Mouse (Mus musculus): ENCODE results near the gene Art5.

Gene Art5

DNA sequence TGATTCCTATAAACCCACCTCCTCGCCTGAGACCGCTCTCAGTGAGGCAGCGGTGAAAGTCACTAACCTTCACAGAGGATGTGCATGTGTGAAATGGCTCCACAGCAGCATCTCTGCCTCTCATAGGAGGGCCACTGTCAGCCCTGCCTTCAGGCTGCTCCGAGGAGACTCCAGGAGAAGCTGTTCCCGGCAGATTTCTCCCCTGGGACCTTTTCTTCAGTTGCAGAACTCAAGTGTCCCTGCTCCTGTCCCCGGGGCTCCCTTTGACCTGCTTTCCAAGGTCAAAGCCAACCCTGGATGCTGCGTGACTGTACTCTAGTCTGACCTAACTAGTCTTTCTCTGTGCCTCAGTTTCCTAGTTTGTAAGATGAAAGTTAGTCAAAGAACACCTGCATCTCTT lies at the start of gene Art5:
Art5 (minus strand) TSS at position 319 of the 400 bp plus-strand sequence.
- DNase-seq (ENCODE audit: low spot score in 2 of 2): no peak

DNA sequence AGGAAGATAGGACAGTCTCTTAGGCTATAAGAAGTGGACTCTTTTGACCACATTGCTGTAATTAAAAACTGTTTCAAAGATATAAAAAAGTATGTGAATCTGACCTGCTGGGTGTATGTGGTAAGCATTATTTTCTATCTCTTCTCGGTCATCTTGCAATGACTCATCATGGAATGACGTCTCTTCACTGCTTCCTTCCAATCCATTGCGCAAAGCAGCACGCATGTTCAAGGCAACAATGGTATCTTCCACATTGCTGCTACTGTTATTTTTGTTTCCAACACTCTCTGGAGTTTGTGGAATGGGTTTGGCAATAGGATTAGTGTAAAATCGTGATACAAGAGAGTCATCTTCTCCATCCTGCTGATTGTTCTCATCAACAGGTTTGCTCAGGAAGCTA lies 44.4 kb upstream of the Art5 start:
- no peak for DNase-seq (ENCODE audit: low spot score in 2 of 2)

DNA sequence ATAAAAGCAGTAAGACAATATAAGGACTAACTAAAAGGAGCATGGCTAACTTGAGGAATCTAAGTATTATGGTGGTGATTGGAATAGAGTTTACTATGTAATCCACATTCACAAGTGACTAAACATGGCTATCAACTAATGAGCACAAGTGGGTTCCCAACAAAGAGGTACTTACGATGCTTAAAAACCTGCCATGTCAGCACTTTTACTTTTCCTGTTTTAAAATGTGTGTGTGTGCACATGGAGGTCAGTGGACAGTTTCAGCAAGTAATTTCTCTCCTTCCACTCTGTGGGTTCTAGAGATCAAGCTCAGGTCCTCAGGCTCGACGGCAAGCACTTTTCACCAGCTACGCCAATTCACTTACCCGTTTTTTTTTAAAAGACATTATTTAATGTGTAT lies 28.6 kb upstream of the Art5 start:
- DNase-seq (ENCODE audit: low spot score in 2 of 2): no peak

DNA sequence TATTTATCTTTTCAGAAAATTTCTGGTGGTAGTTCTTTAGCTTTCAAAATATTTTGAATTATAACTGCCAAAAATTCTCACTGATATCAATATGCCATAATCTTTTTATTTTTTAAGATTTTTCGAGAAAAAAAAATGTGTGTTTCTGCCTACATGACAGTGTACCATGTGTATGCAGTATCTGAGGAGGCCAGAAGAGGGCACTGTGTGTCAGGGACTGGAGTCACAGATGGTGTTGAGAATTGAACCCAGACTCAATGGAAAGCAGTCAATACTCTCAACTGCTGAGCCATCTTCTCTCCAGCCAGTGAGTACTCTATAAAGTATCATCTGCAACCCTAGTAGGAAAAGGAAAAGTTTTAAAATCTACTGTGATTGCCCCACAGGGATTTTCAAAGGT lies 28.2 kb upstream of the Art5 start:
- peak; percentile 24 to 43 for DNase-seq (ENCODE audit: low spot score in 2 of 2)

DNA sequence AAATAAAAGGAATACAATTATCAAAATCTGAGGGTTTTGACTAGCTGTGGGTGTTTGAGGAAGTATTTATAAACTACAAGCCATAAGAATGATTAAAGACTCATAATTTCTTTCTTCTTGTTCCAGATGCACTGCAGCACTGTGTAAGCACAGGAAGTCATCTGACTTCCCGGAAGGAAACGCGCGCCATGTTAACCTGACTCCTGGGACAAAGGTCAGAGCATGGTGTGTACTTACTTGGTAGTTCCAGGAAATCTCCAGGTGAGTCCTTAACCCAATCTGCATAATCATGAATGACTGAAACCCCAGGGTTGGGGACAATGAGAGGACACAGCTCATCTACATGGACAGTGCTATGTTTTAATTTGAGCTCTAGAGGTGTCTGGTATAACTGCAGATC lies 23.1 kb upstream of the Art5 start:
- DNase-seq (ENCODE audit: low spot score in 2 of 2): no peak

DNA sequence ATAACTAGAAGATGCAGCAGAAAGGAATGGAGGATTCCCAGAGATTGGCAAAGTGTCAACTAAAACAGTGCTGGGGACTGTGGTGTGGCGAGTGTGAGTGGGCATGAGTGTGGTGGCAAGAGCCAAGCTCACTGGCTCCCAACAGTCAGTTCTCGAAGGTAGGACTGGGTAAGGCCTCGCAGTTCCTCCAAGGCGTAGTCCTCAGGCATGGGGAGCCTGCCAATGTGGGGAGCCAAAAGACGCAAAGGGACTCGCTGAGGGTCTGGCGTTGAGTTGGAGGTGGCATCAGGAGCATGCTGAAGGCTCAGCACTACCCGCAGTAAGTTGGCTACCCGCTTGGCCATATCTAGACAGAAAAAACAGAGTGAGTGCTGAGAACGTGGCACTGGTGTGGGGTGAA lies 11.0 kb upstream of the Art5 start:
- DNase-seq (ENCODE audit: low spot score in 2 of 2): no peak

DNA sequence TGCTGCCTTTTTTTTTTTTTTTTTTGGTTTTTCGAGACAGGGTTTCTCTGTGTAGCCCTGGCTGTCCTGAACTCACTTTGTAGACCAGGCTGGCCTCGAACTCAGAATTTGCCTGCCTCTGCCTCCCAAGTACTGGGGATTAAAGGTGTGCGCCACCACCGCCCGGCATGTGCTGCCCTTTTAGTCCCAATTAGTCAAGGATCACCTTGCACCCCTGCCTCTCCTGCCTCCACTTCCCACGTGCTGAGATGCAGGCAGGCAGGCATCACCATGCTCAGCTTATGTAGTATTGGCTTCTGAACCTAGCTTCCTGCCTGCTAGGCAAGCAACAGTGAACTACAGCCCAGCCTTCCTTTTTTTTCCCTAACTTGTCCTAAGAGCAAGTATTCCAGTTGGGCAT lies 8.1 kb upstream of the Art5 start:
- no peak for DNase-seq (ENCODE audit: low spot score in 2 of 2)

DNA sequence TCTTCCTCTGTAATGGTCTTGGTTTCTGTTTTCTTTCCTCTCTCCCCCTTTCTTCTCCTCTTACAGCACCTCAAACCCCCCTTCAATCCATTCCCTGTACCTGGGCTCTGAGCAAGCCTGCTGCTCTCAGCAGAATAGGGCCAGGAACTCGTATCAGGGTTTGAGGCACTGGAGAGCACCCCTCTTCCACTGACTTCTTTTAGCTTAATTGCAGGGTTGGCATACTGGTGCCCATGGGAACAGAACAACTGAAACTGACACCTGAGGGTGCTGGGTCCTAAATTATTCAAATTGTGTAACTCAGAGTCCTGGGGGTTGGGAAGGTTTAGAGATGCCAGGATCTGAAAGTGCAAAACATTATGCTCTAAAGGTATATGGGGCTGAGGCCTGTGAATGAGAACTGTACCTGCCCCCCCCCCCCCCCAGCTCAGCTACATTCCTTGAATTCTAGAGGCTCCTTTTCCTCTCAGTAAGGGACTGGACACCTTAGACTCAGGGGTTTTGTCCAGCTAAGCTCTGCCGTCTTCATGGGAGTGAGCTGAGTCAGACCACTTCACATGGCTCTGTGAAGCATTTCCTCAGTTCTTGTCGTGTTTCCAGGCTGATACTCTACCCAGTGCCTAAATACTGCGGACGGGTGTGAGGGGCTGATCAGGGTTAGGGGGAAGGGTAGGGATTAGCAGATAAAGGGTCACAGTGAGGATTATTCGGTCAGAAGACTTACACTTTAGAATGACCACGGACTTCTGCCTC lies 7.5 kb upstream of the Art5 start, which contains the start of gene Chrna10:
Chrna10 (minus strand) TSS at position 250 of the 753 bp plus-strand sequence.
- DNase-seq (ENCODE audit: low spot score in 2 of 2): no peak

DNA sequence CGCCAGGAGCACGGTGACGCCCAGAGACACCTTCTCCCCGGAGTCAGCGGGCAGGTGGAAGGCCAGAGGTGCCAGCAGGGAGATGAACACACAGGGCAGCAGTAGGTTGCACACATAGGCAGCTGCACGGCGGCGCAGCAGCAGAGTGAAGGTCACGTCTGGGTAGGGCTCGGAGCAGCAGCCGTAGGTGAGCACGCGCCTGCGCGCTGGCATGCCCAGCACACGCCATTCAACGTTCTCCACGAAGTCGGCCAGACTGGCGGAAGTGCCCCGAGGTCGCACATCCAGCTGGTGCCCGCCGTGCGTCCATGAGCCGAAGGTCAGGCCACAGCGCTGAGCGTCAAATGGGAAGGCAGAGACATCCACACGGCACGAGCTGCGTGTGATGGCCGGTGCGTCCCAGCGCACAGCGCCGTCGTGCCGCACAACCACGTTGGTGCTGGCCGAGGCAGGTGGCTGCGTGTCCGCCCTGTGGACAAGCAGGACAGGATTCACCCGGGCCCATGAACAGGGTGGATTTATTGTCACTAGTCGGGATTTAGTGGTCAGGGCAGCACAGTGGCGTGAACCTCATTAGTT lies 4.0 kb upstream of the Art5 start:
- DNase-seq (ENCODE audit: low spot score in 2 of 2): no peak

DNA sequence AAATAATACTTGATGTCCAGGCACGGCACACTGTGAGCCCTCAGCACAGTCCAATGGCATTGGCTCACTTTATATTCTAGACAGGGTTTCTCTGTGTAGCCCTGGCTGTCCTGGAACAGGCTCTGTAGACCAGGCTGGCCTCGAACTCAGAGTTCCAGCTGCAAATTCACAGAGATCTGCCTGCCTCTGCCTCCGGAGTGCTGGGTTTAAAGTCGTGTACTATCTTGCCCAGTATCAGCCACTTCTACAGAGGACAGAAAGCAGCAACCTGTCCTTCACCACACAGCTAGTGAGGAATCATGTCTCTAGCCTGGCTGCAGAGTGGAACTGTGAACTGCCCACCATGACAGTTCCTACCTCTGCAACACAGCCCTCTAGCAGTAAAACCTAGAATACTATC lies 457 bp upstream of the Art5 start:
- DNase-seq (ENCODE audit: low spot score in 2 of 2): no peak

DNA sequence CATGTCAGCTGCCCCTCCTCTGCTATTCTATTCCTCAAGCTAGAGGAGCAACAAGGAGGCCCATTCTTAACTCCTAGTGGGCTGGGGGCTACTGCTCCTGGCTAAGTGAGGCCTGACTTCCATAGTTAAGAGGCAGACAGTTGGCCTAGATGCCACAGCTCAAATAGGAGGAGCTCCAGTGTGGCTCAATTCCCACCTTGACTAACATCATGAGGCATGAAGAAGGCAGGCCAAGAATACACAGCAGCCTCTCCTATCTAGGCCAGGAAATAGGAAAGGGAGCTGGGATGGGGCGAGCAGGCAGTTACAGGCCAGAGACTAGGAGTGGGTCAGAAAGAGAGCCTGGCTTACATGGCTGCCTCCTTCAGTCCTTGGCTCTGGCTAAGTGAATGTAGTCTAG lies 1.1 kb downstream of the Art5 start:
- DNase-seq (ENCODE audit: low spot score in 2 of 2): no peak

DNA sequence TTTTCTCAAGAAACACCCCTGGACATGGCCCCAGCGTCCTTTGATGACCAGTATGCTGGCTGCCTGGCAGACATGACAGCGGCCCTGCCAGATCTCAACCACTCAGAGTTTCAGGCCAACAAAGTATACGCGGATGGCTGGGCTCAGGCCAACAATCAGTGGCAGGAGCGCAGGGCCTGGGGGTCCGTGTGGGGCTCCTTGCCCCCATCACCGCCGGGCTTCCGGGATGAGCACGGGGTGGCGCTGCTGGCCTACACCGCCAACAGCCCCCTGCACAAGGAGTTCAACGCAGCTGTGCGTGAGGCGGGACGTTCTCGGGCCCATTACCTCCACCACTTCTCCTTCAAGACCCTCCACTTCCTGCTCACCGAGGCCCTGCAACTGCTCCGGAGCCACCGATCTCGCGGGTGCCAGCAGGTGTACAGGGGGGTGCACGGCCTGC lies 2.6 kb downstream of the Art5 start:
- no peak for DNase-seq (ENCODE audit: low spot score in 2 of 2)

DNA sequence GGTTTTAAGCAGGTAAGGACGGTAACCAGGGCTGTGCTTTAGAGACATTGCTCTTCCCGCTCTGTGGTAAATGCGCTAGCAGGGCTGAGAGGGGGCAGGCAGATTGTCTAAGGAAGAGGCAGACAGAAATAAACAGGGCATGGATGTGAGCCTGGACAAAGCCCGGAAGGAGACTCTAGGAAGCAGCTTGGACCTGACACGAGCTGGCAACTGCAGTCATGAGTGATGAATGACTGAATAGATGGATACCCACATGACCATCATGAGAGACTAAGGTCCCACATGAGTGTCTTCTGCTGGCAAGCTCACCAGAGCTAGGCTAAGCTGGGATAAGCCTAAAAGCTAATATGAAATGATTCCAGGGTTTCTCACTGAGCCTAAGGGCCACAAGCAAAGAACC lies 5.2 kb downstream of the Art5 start:
- DNase-seq (ENCODE audit: low spot score in 2 of 2): no peak

DNA sequence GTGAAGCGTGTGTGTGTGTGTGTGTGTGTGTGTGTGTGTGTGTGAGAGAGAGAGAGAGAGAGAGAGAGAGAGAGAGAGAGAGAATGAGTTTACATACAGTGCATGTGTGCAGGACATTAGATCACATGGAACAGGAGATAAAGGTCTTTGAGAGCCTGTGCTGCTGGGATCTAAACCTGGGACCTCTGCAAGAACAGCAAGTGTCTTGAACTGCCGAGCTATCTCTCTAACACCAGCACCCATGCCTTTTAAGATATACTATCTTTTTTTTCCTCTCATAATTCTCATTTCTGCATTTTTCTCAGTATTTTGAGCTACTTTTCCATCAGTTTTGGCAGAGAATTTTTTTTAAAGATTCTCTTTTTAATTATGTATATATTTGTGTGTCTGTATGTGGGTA lies 5.7 kb downstream of the Art5 start:
- no peak for DNase-seq (ENCODE audit: low spot score in 2 of 2)

DNA sequence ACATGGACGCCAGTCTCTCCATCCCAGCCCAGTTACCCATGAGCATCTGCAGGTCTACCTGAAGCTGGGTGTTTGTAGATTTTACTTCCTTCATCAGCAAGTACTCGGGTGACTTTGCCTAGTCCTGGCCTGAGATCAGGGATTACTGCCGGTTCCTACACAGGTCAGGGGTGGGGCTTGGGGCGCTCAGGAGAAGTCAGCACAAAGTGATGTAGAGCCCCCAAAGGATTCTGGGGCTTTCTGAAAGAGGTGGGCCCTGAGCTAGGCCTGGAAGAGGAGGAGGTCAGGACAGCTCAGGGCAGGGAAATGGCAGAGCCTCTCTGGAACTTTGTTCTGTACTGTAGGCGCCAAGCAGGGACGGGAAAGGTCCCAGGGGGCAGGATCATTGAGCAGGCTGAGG lies 6.6 kb downstream of the Art5 start:
- no peak for DNase-seq (ENCODE audit: low spot score in 2 of 2)

DNA sequence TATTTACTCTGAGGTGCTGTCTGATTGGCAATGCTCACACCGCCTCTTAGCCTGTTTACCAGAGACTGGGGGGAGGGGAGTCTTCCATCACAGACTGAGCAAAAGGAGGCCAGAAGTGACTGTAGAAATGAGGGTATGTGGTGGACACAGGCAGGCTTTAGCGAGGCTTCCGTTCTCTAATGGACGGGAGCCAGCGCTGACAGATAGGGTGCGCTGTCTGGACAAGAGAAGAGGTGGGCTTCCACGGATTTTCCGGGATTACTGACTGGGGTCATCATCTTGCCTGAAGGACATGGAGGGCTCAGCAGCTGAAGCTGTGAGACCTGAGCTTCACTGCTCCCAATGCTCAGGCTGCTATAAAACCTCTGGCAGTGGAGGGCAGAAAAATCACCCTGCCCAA lies 7.0 kb downstream of the Art5 start:
- DNase-seq (ENCODE audit: low spot score in 2 of 2): no peak

DNA sequence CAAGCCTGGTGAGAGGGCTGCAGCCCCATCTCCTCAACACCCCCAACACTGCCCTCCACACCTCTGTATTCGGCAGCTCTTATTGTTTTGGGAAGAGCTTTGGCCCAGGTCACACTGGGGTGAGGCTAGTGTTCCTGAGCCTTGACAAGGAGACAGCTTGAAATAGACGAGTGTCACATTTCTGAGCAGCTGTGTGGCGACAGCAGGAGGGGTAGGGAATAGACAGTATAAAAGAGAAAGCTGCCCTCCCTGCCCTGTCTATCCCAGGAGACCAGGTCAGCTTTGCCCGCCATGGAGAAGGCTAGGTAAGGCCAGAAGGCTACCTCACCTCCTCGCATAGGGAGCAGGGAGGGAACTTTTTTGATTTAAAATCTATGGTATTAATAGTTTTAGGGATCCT lies 7.8 kb downstream of the Art5 start, which contains the start of gene Art1:
Art1 (plus strand) TSS at position 257 of the 400 bp plus-strand sequence.
- DNase-seq (ENCODE audit: low spot score in 2 of 2): no peak

DNA sequence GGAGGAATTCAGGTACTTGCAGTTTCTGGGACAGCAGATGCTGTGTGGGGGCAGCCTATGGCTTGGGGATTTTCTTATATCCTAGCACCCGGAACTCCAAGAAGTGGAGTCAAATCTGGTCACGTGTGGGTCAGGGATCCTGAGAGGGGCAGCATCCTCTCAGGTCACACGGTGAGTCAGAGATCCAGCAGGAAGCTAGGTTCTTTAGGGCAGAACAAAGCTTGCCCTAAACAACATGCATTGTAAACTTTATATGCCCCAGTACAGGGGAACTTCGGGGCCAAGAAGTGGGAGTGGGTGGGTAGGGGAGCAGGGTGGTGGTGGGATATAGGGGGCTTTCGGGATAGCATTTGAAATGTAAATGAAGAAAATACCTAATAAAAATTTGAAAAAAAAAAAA lies 8.4 kb downstream of the Art5 start:
- DNase-seq (ENCODE audit: low spot score in 2 of 2): no peak

DNA sequence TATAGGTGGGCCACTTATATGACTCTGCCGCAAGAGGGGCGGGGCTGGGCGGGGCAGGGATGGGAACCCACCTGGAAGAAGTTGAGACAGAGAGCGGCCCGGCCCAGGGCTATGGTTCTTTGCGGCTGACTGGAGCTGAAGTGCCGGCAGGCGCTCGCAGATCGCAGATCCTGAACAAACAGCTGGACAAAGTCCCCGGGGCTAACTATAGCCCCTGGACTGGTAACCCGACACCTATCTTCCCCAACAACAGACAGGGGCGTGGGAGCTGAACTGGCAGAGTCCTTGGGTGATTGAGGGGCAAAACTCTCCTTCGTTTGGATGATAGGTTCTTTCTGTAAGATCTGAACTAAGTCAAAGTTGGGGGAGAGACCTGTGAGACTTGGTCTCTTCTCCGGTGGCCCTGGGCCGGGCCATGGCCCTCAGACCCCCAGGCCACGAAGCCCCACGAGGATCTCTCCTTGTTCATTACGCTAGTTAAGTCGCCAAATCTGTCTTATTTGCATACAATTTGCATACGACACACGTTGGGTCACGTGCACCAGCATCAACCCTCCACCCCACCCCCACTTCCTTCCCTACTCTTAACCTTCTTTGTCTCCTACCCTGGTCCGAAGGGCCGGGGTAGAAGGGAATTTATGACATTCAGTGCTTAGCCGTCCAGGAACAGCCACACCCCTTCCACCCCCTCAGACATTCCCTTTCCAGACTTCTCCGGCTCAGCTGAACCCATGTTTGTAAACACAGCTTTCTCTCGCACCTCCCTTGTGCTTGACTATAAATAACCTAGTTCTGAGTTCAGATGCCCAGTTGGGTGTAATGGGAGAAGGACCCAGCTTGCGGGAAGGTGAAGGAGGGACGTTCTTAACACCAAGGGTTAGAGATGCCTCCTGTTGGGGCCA lies 9.3 kb downstream of the Art5 start:
- DNase-seq (ENCODE audit: low spot score in 2 of 2): peak in 1 of 2 experiments; percentile 13

DNA sequence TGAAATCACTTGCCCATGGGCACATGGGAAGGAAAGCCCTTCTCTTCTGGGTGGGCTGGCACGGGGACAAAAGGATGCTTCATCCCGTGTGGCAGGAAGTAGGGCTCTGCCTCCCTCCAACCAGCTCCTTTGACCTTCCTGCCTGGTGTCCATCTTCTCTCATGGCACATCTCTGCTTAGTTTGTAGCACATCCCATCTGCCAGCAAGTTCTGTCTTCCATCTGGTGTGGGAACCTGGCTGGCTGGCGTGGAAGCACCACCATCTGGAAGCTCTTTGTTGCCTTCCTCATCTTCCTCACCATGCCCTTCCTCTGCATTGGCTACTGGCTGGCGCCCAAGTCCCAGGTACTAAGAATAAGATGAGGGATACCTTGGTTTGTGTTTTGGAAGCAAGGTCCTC lies 22.0 kb downstream of the Art5 start:
- no peak for DNase-seq (ENCODE audit: low spot score in 2 of 2)

DNA sequence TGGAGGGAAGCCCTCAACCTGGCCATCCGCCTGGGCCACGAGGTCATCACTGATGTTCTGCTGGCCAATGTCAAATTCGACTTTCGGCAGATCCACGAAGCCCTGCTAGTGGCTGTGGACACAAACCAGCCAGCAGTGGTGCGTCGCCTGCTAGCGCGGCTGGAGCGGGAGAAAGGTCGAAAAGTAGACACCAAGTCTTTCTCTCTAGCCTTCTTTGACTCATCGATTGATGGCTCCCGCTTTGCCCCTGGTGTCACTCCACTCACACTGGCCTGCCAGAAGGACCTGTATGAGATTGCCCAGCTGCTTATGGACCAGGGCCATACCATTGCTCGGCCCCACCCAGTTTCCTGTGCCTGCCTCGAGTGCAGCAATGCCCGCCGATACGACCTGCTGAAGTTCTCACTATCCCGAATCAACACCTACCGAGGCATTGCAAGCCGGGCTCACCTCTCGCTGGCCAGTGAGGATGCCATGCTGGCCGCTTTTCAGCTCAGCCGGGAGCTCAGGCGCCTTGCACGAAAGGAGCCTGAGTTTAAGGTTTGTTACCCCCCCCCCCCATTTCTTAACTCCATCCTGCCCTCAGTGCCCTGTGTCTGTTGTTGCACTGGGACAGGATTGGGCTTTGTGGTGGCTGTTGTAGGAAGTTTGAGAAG lies 25.1 kb downstream of the Art5 start:
- no peak for DNase-seq (ENCODE audit: low spot score in 2 of 2)

DNA sequence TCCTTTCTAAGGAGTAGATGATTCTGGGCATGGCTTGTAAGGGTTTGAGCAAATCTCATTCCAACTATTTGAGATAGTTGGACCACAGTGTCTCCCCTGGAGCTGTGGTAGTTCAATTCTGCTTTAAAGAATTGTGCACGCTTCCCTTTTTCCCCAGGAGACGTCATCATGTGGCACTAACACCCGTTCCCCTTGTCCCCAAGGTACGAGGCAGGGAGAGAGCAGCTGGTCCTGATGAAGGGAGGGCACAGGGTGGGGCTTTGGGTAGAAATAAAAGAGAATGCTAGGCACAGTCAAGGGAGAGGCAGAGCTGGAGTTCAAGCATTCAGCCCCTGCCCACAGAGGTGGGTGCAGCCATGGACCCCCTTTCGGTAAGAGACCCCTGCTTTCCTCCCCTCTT lies 26.5 kb downstream of the Art5 start, which contains the start of gene Trpc2:
Trpc2 (plus strand) TSS at position 301 of the 400 bp plus-strand sequence.
- no peak for DNase-seq (ENCODE audit: low spot score in 2 of 2)

All from spleen, postnatal 14 days (tissue).